Comparison of ENCODE assay signal across 16 mouse cellular contexts in genomic region chr7:99919971-99920370, GRCm38 (mm10).
"Had no signal": no experiment of that assay in that cellular context is flagged by ENCODE, and none has a peak within 500 bp of the region (broad histone marks: within the 10 kb centered on the region; RNA-seq: fewer than 3 reads in every experiment).

No protein-coding gene starts in this region.

- H3K4me2 ChIP-seq: kidney, embryonic 15.5 days; limb, embryonic 12.5 days; limb, embryonic 15.5 days; liver, embryonic 11.5 days; lung, embryonic 15.5 days; midbrain, embryonic 13.5 days had no signal

- H3K9me3 ChIP-seq: kidney, embryonic 15.5 days; limb, embryonic 12.5 days; limb, embryonic 15.5 days; lung, embryonic 15.5 days; midbrain, embryonic 13.5 days had no signal

- H3K27ac ChIP-seq: kidney, embryonic 15.5 days; limb, embryonic 12.5 days; limb, embryonic 15.5 days; liver, embryonic 14.5 days; macrophage; midbrain, embryonic 13.5 days had no signal

- DNase-seq: kidney, adult 8-10 months; kidney, postnatal 10 days; kidney, postnatal 36 days; liver, postnatal 0 days; lung, postnatal 14 days; right cerebral cortex, postnatal 4 days had no signal

- H3K9ac ChIP-seq: kidney, embryonic 15.5 days; limb, embryonic 12.5 days; limb, embryonic 15.5 days; liver, embryonic 14.5 days; liver, postnatal 0 days; lung, embryonic 15.5 days; midbrain, embryonic 13.5 days had no signal

- H3K4me3 ChIP-seq: kidney, embryonic 15.5 days; limb, embryonic 12.5 days; limb, embryonic 15.5 days; lung, embryonic 15.5 days; midbrain, embryonic 13.5 days had no signal

- ATAC-seq: intestine, postnatal 0 days; liver, postnatal 0 days; midbrain, embryonic 13.5 days; midbrain, embryonic 16.5 days had no signal
